Mouse (Mus musculus) liver, embryonic 16.5 days (tissue): ENCODE data around the gene Nudt8. TPM values are rescaled to one million over a fixed set of nuclear protein-coding genes. Genes with fewer than 3 reads are reported as not detected.

Source experiments
- ATAC-seq: fragments of 200-750 bp; cut with Nextera tagmentation; 2 replicates; pipeline ENCODE4 v1.8.0; 2017; ENCODE audit warnings: low read depth, mild to moderate bottlenecking, moderate number of reproducible peaks, moderate library complexity
- H3K27ac ChIP-seq: fragments of 300-500 bp; sonication (generic); 2 replicates; pipeline ENCODE4 v1.5.1; 2014; ENCODE audit warnings: mild to moderate bottlenecking, low read length
- H3K27me3 ChIP-seq: fragments of 300-500 bp; sonication (generic); 2 replicates; pipeline ENCODE4 v1.6.1; 2014; ENCODE audit warnings: low read depth, low read length, mixed read lengths; ENCODE audit not compliant: control insufficient read depth, insufficient read depth
- H3K36me3 ChIP-seq: fragments of 300-500 bp; sonication (generic); 2 replicates; pipeline ENCODE4 v1.6.1; 2014; ENCODE audit warnings: mild to moderate bottlenecking; ENCODE audit not compliant: control insufficient read depth, insufficient read depth
- H3K4me1 ChIP-seq: fragments of 300-500 bp; sonication (generic); 2 replicates; pipeline ENCODE4 v1.6.1; 2014; ENCODE audit warnings: low read depth, low read length, mixed read lengths; ENCODE audit not compliant: control insufficient read depth
- H3K4me2 ChIP-seq: fragments of 300-500 bp; sonication (generic); 2 replicates; pipeline ENCODE4 v1.6.1; 2014; ENCODE audit warnings: low read depth, low read length, mixed read lengths
- H3K4me3 ChIP-seq: fragments of 300-500 bp; sonication (generic); 2 replicates; pipeline ENCODE4 v1.5.1; 2014; ENCODE audit warnings: low read depth, mild to moderate bottlenecking, low read length
- H3K9ac ChIP-seq: fragments of 300-500 bp; sonication (generic); 2 replicates; pipeline ENCODE4 v1.6.1; 2014; ENCODE audit warnings: low read depth, low read length
- H3K9me3 ChIP-seq: fragments of 300-500 bp; sonication (generic); replicated peaks from 2 replicates; pipeline ENCODE4 v1.6.1; 2016; ENCODE audit warnings: low read length; ENCODE audit not compliant: control insufficient read depth
- WGBS: fragments of 180-500 bp; shearing (Covaris S2); extraction: QIAGEN DNeasy Blood & Tissue Kit; methylation state at CpG from one replicate; pipeline ENCODE4 v1.1.7; 2014; ENCODE audit not compliant: insufficient replicate concordance; 5-methylcytosine and 5-hydroxymethylcytosine counted together
- polyA plus RNA-seq: library from polyadenylated mRNA; unstranded; fragments of >200 nt; fragmentation: Nextera tagmentation; extraction: Ambion mirVana; gene quantifications from 2 replicates; pipeline ENCODE4 v1.2.1, GENCODE M21; 2015

Gene Nudt8
- polyA plus RNA-seq, 1 experiment from 2014 or later = 12.2 TPM

GRCm38 (mm10) chr19:3992416-3992815, 8.0 kb upstream of the Nudt8 start, which contains the start of gene Tbx10:
TSS of gene Tbx10 (plus strand) at chr19:3992752.
- no peaks in the 10 kb centered on the region for H3K27me3 ChIP-seq
- H3K4me3 ChIP-seq = no peak within 1 kb of the TSS
- no peak within 1 kb of the TSS for H3K27ac ChIP-seq
- no peaks in the 10 kb centered on the region for H3K36me3 ChIP-seq
- ATAC-seq = no peak
- H3K4me2 ChIP-seq = no peak within 1 kb of the TSS
- no peaks in the 10 kb centered on the region for H3K4me1 ChIP-seq
- H3K9me3 ChIP-seq = no peaks in the 10 kb centered on the region
- no peak within 1 kb of the TSS for H3K9ac ChIP-seq
- 34% methylated on average over 5 of the region's 5 CpGs for WGBS

DNA sequence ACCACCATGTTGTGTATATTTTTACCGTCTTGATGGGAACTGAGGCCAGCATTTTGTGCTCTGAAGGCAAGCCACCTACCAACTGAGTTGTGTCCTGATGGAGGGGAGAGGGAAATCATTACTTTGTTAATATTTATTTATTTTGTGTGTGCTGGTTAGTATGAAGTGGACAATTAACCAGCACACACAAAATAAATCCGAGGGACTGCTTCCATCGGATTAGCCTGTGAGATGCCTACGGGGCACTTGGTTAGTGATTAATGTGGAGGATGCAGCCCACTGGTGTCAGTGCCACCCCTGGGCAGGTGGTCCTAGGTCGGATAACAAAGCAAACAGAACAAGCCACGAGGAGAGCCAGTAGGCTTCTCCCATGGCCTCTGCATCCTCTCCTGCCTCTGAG, 5.4 kb upstream of the Nudt8 start:
- ATAC-seq = no peak
- Histone ChIP-seq H3K4me2 (no peak overlapping the region), H3K27ac (no peak overlapping the region), H3K9me3 (no peaks in the 10 kb centered on the region), H3K4me1 (peaks cover 7% of the 10 kb centered on the region), H3K4me3 (no peak overlapping the region), H3K9ac (no peak overlapping the region), H3K36me3 (no peaks in the 10 kb centered on the region), H3K27me3 (no peaks in the 10 kb centered on the region)
- 62% methylated on average over 6 of the region's 6 CpGs for WGBS

- Histone ChIP-seq H3K9me3 (no peaks in the 10 kb centered on the region), H3K9ac (no peak overlapping the region), H3K4me2 (no peak overlapping the region), H3K4me1 (peaks cover 7% of the 10 kb centered on the region), H3K36me3 (no peaks in the 10 kb centered on the region), H3K27me3 (no peaks in the 10 kb centered on the region), H3K27ac (no peak overlapping the region), H3K4me3 (no peak overlapping the region)
- WGBS = 76% methylated on average over 3 of the region's 3 CpGs
- ATAC-seq = no peak
Observed at GRCm38 (mm10) chr19:3995505-3995904, 4.9 kb upstream of the Nudt8 start.

DNA sequence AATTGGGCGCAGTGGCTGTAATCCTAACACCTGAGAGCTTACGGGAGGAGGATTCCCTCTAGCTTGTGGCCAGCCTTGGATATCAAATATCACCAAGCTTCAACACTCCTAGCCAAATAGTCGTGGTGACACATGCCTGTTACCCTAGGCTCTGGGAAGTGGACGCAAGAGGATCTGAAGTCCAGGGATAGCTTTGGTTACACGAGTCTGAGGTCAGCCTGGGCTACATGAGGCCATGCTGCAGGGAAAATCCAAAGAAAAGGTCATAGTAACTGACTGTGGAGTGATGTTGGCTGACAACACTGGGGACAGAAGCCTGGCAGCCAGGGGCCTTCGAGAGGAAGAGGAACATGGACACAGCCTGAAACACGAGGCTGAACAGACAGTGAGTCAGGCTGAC, 4.3 kb upstream of the Nudt8 start:
- WGBS = 52% methylated on average over 7 of the region's 7 CpGs
- Histone ChIP-seq H3K4me1 (peaks cover 12% of the 10 kb centered on the region), H3K27me3 (no peaks in the 10 kb centered on the region), H3K9ac (no peak overlapping the region), H3K4me2 (no peak overlapping the region), H3K27ac (no peak overlapping the region), H3K36me3 (no peaks in the 10 kb centered on the region), H3K4me3 (no peak overlapping the region), H3K9me3 (no peaks in the 10 kb centered on the region)
- ATAC-seq = no peak

GRCm38 (mm10) chr19:3996747-3997146, 3.6 kb upstream of the Nudt8 start:
- peaks cover 17% of the 10 kb centered on the region for H3K4me1 ChIP-seq
- 65% methylated on average over 8 of the region's 8 CpGs for WGBS
- no peak overlapping the region for H3K4me3 ChIP-seq
- H3K27me3 ChIP-seq = no peaks in the 10 kb centered on the region
- no peaks in the 10 kb centered on the region for H3K36me3 ChIP-seq
- no peak overlapping the region for H3K4me2 ChIP-seq
- no peaks in the 10 kb centered on the region for H3K9me3 ChIP-seq
- H3K9ac ChIP-seq = no peak overlapping the region
- no peak overlapping the region for H3K27ac ChIP-seq
- ATAC-seq = no peak

DNA sequence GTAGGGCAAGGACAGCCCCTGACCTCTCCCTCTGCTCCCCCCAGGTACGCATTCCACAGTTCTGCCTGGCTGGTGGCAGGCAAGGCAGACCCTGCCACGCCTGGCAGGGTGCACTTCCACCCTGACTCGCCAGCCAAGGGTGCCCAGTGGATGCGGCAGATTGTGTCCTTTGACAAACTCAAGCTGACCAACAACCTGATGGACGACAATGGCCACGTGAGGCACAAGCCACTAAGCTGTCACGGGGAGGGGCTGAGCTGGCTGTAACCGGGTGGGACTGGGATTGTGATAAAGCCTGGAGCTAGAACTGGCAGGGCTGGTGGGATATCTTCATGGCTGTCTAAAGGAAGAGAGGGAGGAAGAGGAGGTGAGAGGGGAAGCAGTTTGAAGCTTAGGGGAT, 3.1 kb upstream of the Nudt8 start:
- Histone ChIP-seq H3K27me3 (no peaks in the 10 kb centered on the region), H3K4me3 (no peak overlapping the region), H3K36me3 (no peaks in the 10 kb centered on the region), H3K4me2 (no peak overlapping the region), H3K9me3 (no peaks in the 10 kb centered on the region), H3K9ac (no peak overlapping the region), H3K27ac (no peak overlapping the region), H3K4me1 (peaks cover 17% of the 10 kb centered on the region)
- ATAC-seq = no peak
- 56% methylated on average over 8 of the region's 8 CpGs for WGBS

- Histone ChIP-seq H3K27me3 (no peaks in the 10 kb centered on the region), H3K36me3 (no peaks in the 10 kb centered on the region), H3K4me1 (peaks cover 17% of the 10 kb centered on the region), H3K4me2 (no peak overlapping the region), H3K4me3 (no peak overlapping the region), H3K27ac (no peak overlapping the region), H3K9ac (no peak overlapping the region), H3K9me3 (no peaks in the 10 kb centered on the region)
- no peak for ATAC-seq
- 71% methylated on average over 8 of the region's 8 CpGs for WGBS
Observed at GRCm38 (mm10) chr19:3998335-3998734, 2.0 kb upstream of the Nudt8 start.

- peak overlapping the region; percentile 98 for H3K4me2 ChIP-seq
- 62% methylated on average over 9 of the region's 9 CpGs for WGBS
- no peaks in the 10 kb centered on the region for H3K36me3 ChIP-seq
- no peaks in the 10 kb centered on the region for H3K27me3 ChIP-seq
- no peak for ATAC-seq
- peaks cover 17% of the 10 kb centered on the region for H3K4me1 ChIP-seq
- H3K9ac ChIP-seq = no peak overlapping the region
- H3K4me3 ChIP-seq = no peak overlapping the region
- H3K27ac ChIP-seq = 0 out of 2 replicates have a peak overlapping the region, but pooled peaks have one; percentile 21
- H3K9me3 ChIP-seq = no peaks in the 10 kb centered on the region
Observed at GRCm38 (mm10) chr19:3999121-3999730, 1.2 kb upstream of the Nudt8 start.

GRCm38 (mm10) chr19:4000949-4001525, 657 bp downstream of the Nudt8 start:
- Histone ChIP-seq H3K4me1 (peaks cover 17% of the 10 kb centered on the region), H3K27me3 (no peaks in the 10 kb centered on the region), H3K27ac (peak overlapping the region; percentile 98), H3K9me3 (no peaks in the 10 kb centered on the region), H3K4me2 (peak overlapping the region; percentile 98), H3K9ac (peak overlapping the region; percentile 89), H3K4me3 (peak overlapping the region; percentile 88), H3K36me3 (peaks cover 2% of the 10 kb centered on the region; the same call in 1 of the 2 replicates)
- ATAC-seq = no peak
- 20% methylated on average over 17 of the region's 17 CpGs for WGBS
